Mouse (Mus musculus) cerebellum, adult 9-11 months (tissue): ENCODE measurements around the gene Gm8229.
"Not testable (repeated sequence)": the region's sequence is repeated elsewhere in the genome, so short reads cannot be mapped to it uniquely, and the experiment has no call there.

Experiments used
- DNase-seq: peaks from one replicate; pipeline ENCODE4 v3.0.0; 2022

The Gm8229 gene

DNA sequence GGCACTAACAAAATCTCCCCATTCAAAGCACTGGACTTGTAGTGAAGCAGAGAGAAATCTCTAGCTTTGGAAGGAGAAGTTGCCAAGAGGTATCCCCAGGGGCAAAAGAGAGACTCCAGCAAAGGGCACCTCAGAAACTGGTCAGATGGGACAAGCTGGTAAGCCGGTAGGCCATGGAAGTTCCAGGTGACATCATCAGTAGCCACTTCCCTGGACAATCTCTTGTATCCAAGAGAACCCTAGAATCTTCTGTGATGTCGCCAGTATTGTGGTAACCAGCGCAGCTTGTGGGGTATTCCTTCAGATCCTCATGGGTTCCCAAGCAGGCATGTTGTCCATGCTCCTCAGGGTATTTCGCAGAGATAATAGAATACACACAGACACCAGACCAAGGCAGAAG is at the start of gene Gm8229:
Gm8229 (plus strand) TSS at position 301 of the 400 bp plus-strand sequence.
- not testable (repeated sequence) for DNase-seq

DNA sequence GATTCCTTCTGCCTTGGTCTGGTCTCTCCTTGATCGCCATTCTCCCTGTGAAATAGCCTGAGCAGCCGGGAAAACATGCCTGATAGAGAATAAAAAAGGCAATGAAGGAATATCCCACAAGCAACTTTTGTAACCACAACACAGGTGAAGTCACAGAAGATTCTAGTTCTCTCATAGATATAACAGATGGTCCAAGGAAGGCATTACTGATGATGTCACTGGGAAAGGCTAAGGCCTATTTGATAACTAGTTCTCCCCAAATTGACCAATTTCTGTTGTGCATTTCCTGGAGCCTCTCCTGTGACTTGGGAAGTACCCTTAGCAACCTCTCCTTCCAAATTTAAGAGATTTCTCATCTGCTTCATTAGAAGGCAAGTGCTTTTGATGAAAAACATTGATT is 26.7 kb upstream of the Gm8229 start, which contains the start of gene Gm5930:
Gm5930 (minus strand) TSS at position 101 of the 400 bp plus-strand sequence.
- not testable (repeated sequence) for DNase-seq

DNA sequence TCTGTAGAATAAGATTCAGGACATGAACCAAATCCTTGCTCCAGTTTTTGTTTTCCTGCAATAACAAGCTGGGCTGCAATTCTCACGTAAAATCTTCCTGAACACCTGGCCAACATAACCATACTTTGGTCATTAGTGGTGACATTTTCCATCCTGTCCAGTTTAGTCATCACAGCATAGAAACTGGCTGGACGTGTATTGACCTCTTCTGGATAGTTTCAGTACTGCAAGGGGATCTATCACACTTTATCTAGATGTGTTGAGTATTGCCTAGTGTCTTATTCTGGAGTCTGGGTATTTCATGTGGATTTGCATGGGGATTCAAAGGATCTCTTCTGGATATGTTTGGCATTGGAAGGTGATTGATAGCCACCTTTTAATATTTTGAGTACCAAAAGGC is 3.7 kb upstream of the Gm8229 start:
- not testable (repeated sequence) for DNase-seq

DNA sequence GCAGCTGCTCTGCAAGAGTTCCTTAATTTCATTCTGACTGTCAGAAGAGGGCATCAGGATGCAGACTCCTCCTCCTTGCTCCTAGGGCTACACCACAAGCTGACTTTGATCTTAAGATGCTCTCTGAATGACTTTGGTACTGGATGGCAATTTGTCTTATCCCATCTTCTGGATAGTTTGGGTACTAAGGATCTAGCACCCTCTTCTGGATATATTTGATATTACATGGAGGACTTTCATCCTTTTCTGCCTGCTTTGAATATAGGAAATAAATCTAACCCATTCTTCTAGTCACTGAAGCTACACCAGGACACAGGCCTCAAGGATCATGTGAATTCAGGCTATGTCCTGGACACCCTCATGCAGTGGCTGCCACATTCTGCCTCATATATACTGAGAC is 2.9 kb upstream of the Gm8229 start:
- DNase-seq: not testable (repeated sequence)

DNA sequence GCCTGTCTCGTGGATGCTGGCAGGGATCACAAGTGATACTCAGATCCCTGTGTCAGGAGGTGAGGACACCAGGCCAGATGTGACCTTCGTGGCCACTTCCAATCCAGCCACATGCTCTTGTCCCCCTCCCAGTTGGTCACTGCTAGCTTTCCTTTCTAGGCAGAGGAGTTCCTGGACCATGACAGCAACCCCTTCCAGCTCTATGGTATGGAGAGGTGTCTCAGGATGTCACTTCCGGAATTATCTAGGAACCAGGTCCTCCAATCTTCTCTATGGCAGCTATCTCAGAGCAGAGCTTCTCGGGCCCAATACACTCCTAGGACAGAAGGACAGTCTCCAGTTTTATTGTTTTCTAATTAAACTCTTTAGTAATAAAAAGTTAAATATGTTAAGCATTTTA is 19.1 kb downstream of the Gm8229 start:
- DNase-seq: not testable (repeated sequence)

DNA sequence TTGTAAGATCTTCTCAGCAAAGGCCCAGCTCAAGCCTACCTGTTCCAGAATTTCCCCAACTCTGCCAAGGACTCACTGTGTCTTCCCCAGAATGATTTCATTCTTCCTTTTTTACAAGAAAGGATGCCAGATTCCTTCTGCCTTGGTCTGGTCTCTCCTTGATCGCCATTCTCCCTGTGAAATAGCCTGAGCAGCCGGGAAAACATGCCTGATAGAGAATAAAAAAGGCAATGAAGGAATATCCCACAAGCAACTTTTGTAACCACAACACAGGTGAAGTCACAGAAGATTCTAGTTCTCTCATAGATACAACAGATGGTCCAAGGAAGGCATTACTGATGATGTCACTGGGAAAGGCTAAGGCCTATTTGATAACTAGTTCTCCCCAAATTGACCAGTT is 45.4 kb downstream of the Gm8229 start, which contains the start of gene Gm3371:
Gm3371 (minus strand) TSS at position 101 of the 400 bp plus-strand sequence.
- DNase-seq: not testable (repeated sequence)
